Mouse (Mus musculus) forebrain, embryonic 13.5 days (tissue): ENCODE measurements around the gene Taar2. TPM values are rescaled to one million over a fixed set of nuclear protein-coding genes. Genes with fewer than 3 reads are reported as not detected.

Experiments used
- ATAC-seq: fragments of 200-750 bp; cut with Nextera tagmentation; 2 replicates; pipeline ENCODE4 v1.8.0; 2017
- H3K27ac ChIP-seq: fragments of 300-500 bp; sonication (generic); 2 replicates; pipeline ENCODE4 v1.5.1; 2015; ENCODE audit warnings: inconsistent platforms, mild to moderate bottlenecking, moderate library complexity
- H3K27me3 ChIP-seq: fragments of 300-500 bp; sonication (generic); 2 replicates; pipeline ENCODE4 v1.6.1; 2015; ENCODE audit warnings: mild to moderate bottlenecking, inconsistent platforms
- H3K36me3 ChIP-seq: fragments of 300-500 bp; sonication (generic); 2 replicates; pipeline ENCODE4 v1.6.1; 2015; ENCODE audit warnings: mild to moderate bottlenecking, inconsistent platforms; ENCODE audit not compliant: poor library complexity, severe bottlenecking
- H3K4me1 ChIP-seq: fragments of 300-500 bp; sonication (generic); 2 replicates; pipeline ENCODE4 v1.6.1; 2015; ENCODE audit warnings: inconsistent platforms
- H3K4me2 ChIP-seq: fragments of 300-500 bp; sonication (generic); 2 replicates; pipeline ENCODE4 v1.6.1; 2015; ENCODE audit warnings: inconsistent platforms, mild to moderate bottlenecking, moderate library complexity
- H3K4me3 ChIP-seq: fragments of 300-500 bp; sonication (generic); 2 replicates; pipeline ENCODE4 v1.5.1; 2015; ENCODE audit warnings: mild to moderate bottlenecking, inconsistent platforms
- H3K9ac ChIP-seq: fragments of 300-500 bp; sonication (generic); 2 replicates; pipeline ENCODE4 v1.6.1; 2015; ENCODE audit warnings: mild to moderate bottlenecking, inconsistent platforms
- H3K9me3 ChIP-seq: fragments of 300-500 bp; sonication (generic); replicated peaks from 2 replicates; pipeline ENCODE4 v1.6.1; 2016; ENCODE audit warnings: inconsistent platforms
- WGBS: fragments of 180-500 bp; shearing (Covaris S2); methylation state at CpG from one replicate; pipeline ENCODE4 v1.1.7; 2015; 5-methylcytosine and 5-hydroxymethylcytosine counted together
- polyA plus RNA-seq: library from polyadenylated mRNA; unstranded; fragments of >200 nt; fragmentation: Nextera tagmentation; extraction: Ambion mirVana; gene quantifications from 2 replicates; pipeline ENCODE4 v1.2.1, GENCODE M21; 2015

Taar2 gene
- not detected in 2 replicates for polyA plus RNA-seq

DNA sequence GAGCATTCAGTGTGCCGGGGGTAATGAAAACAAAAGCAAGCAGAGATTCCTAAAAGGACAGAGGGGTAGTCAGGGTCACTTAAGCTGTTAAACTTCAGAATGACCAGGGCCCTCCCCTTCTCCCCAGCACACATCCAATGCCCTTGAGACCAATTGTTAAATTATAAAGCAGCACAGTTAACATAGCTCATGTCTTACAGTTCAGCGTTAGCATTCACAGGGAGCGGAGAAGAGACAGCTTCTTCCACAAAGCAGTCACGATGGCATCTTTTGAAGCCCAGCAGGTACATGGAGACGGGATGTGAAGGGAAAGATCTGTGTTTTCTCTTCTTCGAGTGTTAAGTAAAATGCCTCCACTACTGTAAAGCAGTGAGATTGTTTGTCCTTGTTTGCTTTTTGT, at the start of gene Taar2:
Taar2 (plus strand) TSS at position 261 of the 400 bp plus-strand sequence.
- Histone ChIP-seq H3K4me1 (no peaks in the 10 kb centered on the region), H3K27me3 (no peaks in the 10 kb centered on the region), H3K9me3 (no peaks in the 10 kb centered on the region), H3K4me3 (no peak within 1 kb of the TSS), H3K36me3 (no peaks in the 10 kb centered on the region), H3K4me2 (no peak within 1 kb of the TSS), H3K9ac (no peak within 1 kb of the TSS), H3K27ac (no peak within 1 kb of the TSS)
- 50% methylated on average over 6 of the region's 6 CpGs for WGBS
- no peak for ATAC-seq

DNA sequence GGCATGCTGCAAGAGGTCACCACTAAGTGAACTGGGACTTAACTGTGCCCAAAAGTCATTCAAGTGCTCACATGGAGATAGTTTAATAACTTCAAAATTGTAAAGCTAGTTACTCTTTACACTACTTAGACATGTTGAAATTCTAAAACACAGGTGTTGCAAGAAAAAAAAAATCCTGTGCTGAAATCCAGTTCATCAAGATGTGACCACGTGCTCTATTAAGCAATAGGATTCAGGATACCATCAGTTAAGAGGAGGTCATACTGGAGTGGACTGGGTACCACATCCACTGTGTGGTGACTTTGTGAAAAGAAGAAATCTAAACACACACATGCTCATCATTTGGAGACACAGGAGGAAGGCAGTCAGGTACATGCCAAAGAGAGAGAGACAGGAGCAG, 45.4 kb upstream of the Taar2 start:
- no peaks in the 10 kb centered on the region for H3K27me3 ChIP-seq
- H3K9me3 ChIP-seq = no peaks in the 10 kb centered on the region
- WGBS = 84% methylated on average over 1 of the region's 1 CpGs
- ATAC-seq = no peak
- no peak overlapping the region for H3K4me3 ChIP-seq
- H3K9ac ChIP-seq = no peak overlapping the region
- no peak overlapping the region for H3K27ac ChIP-seq
- no peaks in the 10 kb centered on the region for H3K4me1 ChIP-seq
- no peaks in the 10 kb centered on the region for H3K36me3 ChIP-seq
- H3K4me2 ChIP-seq = no peak overlapping the region

DNA sequence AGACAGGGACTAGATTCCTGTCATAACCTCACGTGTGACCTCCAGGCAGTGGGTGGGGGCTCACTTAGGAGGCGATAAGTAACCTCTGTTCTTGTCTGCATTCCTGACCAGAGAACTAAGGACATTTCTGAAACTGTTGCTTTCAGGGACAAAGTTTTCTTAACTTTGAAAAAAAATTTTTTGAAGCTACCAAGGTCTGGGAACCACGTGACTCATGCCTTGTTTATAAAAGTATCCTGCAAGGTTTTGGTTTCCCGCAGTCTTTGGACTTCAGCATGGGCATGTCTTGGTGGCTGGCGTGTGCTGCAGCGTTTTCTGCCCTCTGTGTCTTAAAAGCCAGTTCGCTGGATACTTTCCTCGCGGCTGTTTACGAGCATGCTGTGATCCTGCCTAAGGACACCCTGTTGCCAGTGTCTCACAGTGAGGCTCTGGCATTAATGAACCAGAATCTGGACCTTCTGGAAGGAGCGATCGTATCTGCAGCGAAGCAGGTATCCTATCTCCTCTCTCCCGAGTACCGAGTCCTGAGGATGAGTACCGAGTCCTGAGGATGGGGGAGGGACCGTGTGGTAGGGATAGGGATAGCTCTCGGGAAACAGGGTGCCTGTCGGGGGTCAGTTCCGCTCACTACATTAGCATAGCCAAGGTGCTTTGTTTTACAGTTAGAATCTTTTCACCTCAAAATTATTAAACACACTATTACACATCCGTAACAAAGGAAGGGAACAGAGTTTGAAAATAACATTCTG, 43.6 kb upstream of the Taar2 start, which contains the start of gene Vnn1:
Vnn1 (plus strand) TSS at position 88 of the 749 bp plus-strand sequence.
- Histone ChIP-seq H3K27me3 (no peaks in the 10 kb centered on the region), H3K27ac (no peak within 1 kb of the TSS), H3K9ac (no peak within 1 kb of the TSS), H3K9me3 (no peaks in the 10 kb centered on the region), H3K36me3 (no peaks in the 10 kb centered on the region), H3K4me1 (no peaks in the 10 kb centered on the region), H3K4me2 (peak within 1 kb of the TSS; percentile 35; the same call in 1 of the 2 replicates), H3K4me3 (no peak within 1 kb of the TSS)
- 44% methylated on average over 21 of the region's 21 CpGs for WGBS
- ATAC-seq = no peak

DNA sequence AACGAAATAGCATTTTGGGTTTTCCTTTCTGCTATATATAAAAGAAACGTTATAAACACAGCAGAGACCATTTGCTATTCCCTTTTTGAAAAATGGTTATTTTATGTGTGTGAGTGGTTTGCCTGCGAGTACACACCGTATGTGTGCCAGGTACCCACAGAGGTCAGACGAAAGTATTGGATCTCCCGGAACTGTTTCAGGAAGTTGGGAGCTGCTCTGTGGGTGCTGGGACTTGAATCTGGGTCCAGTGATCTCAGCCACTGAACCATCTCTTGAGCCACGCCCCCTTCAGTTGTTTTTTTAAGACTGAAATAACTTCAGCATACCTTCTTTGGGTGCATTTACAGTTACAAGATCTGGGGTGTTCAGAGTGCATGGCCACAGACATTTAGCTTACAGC, 43.0 kb upstream of the Taar2 start:
- H3K4me1 ChIP-seq = no peaks in the 10 kb centered on the region
- H3K4me2 ChIP-seq = no peak overlapping the region
- 83% methylated on average over 7 of the region's 7 CpGs for WGBS
- no peaks in the 10 kb centered on the region for H3K9me3 ChIP-seq
- H3K27ac ChIP-seq = no peak overlapping the region
- H3K4me3 ChIP-seq = no peak overlapping the region
- H3K27me3 ChIP-seq = no peaks in the 10 kb centered on the region
- no peak for ATAC-seq
- no peak overlapping the region for H3K9ac ChIP-seq
- no peaks in the 10 kb centered on the region for H3K36me3 ChIP-seq

DNA sequence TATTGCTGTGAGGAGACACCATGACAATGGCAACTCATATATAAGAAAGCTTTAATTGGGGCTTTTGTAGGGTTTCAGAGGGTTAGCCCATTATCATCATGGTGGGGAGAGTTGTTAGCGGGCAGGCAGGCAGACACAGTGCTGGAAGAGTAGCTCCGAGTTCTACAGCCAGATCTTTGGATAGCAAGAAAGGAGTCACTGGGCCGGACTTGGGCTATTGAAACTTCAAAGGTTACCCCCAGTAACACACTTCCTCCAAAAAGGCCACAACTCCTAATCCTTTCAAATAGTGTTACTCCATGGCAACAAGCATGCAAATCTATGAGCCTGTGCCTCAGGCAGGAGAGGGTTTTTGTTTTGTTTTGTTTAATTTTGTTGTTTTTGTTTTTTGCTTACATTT, 37.3 kb upstream of the Taar2 start:
- Histone ChIP-seq H3K4me1 (0 out of 2 replicates have a peak, but pooled peaks cover 8% of the 10 kb centered on the region), H3K9ac (no peak overlapping the region), H3K9me3 (no peaks in the 10 kb centered on the region), H3K4me3 (no peak overlapping the region), H3K27me3 (no peaks in the 10 kb centered on the region), H3K36me3 (no peaks in the 10 kb centered on the region), H3K27ac (no peak overlapping the region), H3K4me2 (no peak overlapping the region)
- 0 out of 2 replicates have a peak, but pooled peaks have one; percentile 65 for ATAC-seq
- WGBS = 17% methylated on average over 3 of the region's 3 CpGs

DNA sequence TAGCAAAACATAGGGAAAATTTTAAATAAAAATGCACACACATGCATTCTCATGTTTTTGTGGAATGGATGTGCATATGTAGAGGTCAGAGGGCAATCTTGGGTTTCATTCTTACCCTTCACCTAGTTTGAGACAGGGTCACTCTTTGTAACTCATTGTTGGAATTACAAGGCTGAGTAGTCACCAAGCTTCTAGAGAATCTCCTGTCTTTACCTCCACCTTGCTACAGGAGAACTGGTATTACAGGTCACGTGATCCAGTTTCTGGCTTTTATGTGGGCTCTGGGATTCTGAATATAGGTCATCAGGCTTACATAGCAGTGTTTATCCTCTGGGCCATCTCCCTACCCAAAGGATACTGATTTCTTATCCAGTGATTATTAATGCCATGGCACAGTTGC, 32.7 kb upstream of the Taar2 start:
- H3K4me1 ChIP-seq = 0 out of 2 replicates have a peak, but pooled peaks cover 8% of the 10 kb centered on the region
- no peak for ATAC-seq
- no peaks in the 10 kb centered on the region for H3K9me3 ChIP-seq
- no peaks in the 10 kb centered on the region for H3K36me3 ChIP-seq
- no peak overlapping the region for H3K4me3 ChIP-seq
- no peaks in the 10 kb centered on the region for H3K27me3 ChIP-seq
- no peak overlapping the region for H3K27ac ChIP-seq
- H3K9ac ChIP-seq = no peak overlapping the region
- no peak overlapping the region for H3K4me2 ChIP-seq
- 93% methylated on average over 1 of the region's 1 CpGs for WGBS

DNA sequence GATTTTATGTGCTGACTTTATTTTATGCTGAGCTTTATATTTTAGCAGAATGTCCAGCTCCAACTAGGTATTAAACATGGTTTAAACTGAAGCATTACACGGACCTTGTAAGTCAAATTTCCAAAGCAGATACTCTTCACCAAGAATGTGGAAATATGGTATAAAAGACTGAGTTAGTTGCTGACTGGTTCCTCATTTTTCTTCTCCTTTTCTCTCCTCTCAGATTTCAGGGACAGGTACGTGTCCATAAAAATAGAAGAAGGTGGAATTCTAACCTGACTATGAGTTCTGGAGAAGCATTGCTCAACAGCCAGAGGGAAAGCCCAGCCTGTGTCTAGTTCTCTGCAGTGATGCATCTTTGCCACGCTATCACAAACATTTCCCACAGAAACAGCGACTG, 18.3 kb upstream of the Taar2 start, which contains the start of gene Taar1:
Taar1 (plus strand) TSS at position 301 of the 400 bp plus-strand sequence.
- H3K27me3 ChIP-seq = no peaks in the 10 kb centered on the region
- H3K4me1 ChIP-seq = no peaks in the 10 kb centered on the region
- WGBS = 92% methylated on average over 4 of the region's 4 CpGs
- no peak within 1 kb of the TSS for H3K4me2 ChIP-seq
- ATAC-seq = no peak
- H3K9me3 ChIP-seq = no peaks in the 10 kb centered on the region
- no peak within 1 kb of the TSS for H3K9ac ChIP-seq
- no peaks in the 10 kb centered on the region for H3K36me3 ChIP-seq
- no peak within 1 kb of the TSS for H3K4me3 ChIP-seq
- no peak within 1 kb of the TSS for H3K27ac ChIP-seq

DNA sequence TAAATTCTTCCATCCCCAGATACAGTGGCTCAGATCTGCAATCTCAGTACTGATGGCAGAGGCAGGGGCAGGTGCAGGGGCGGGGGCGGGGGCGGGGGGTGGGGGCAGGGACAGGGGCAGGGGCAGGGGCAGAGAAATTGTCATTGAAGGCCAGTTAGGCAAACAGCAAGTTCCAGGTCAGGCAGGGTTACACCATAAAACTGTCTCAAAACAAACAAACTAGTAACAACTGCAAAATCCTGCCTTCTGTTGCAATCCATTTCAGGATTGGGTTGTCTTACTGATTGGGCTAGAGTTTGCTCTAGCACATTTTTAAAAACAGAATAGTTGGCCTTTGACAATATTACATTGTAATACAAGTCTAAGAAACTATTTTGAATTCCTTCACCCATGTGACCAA, 15.9 kb upstream of the Taar2 start:
- Histone ChIP-seq H3K4me1 (no peaks in the 10 kb centered on the region), H3K27me3 (no peaks in the 10 kb centered on the region), H3K9me3 (no peaks in the 10 kb centered on the region), H3K36me3 (no peaks in the 10 kb centered on the region), H3K27ac (no peak overlapping the region), H3K9ac (no peak overlapping the region), H3K4me2 (no peak overlapping the region), H3K4me3 (no peak overlapping the region)
- no peak for ATAC-seq
- WGBS = 86% methylated on average over 3 of the region's 3 CpGs

DNA sequence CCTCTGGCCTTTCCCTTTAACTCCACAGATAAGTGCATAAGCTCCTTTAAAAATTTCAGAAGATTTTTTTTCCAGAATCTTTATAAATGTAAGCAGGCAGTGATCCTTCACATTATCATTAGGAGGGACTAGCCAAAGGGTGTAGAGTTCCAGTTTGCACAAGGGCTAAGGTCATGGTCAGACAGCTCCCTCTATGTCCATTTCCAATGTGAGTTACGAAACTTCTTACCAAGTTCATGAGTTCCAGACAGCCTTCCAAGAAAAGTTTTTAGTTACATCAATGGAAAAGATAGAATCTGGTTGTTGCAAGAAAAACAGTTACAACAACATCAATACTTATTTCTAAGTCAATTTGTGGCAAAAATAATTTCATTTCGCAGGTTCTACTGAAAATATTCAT, 14.4 kb upstream of the Taar2 start:
- H3K9me3 ChIP-seq = no peaks in the 10 kb centered on the region
- no peak overlapping the region for H3K27ac ChIP-seq
- no peaks in the 10 kb centered on the region for H3K36me3 ChIP-seq
- H3K9ac ChIP-seq = no peak overlapping the region
- no peaks in the 10 kb centered on the region for H3K27me3 ChIP-seq
- H3K4me1 ChIP-seq = no peaks in the 10 kb centered on the region
- no peak overlapping the region for H3K4me3 ChIP-seq
- H3K4me2 ChIP-seq = no peak overlapping the region
- WGBS = 85% methylated on average over 2 of the region's 2 CpGs
- ATAC-seq = no peak

DNA sequence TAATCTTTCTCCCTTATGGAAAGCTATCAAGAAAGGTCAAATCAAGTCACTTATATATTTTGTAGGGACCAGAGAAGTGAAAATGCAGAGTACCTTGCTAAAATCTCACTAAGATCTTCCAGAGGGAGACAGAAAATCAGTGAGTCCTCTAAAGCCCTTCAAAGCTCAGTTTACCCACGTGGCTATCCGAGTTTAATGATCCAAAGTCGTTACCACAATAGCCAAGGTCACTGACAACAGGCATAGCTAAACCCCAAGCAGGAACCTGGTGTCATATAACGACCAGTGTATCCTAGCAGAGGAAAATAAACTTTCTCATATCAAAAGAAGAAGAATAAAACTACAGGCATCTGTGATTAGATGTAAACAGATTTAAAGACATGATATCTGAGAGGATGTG, 759 bp upstream of the Taar2 start:
- ATAC-seq = no peak

DNA sequence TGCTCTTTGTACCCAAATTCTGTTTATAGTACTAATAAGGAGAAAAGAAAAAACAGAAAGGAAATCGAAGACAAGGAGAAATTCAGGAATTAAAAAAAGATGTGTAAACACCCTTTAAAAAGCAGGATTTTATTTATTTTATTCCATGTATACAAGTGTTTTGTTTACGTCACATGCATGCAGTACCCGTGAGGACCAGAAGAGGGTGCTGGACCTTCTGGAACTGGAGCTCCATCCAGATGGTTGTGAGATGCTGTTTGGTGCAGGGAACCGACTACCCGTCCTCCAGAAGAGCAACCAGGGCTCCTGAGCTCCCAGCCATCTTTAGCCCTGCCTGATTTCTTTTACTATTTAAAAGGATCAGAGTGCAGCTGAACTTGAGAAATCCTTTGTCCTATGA, 4.1 kb downstream of the Taar2 start:
- WGBS = 80% methylated on average over 5 of the region's 5 CpGs
- H3K27ac ChIP-seq = no peak overlapping the region
- no peak for ATAC-seq

More for the DNA sequence above, 759 bp upstream of the Taar2 start:
- WGBS = 32% methylated on average over 4 of the region's 4 CpGs
- H3K36me3 ChIP-seq = no peaks in the 10 kb centered on the region
- no peak overlapping the region for H3K4me2 ChIP-seq
- no peaks in the 10 kb centered on the region for H3K9me3 ChIP-seq
- no peak overlapping the region for H3K4me3 ChIP-seq
- no peaks in the 10 kb centered on the region for H3K27me3 ChIP-seq
- no peak overlapping the region for H3K27ac ChIP-seq
- H3K9ac ChIP-seq = no peak overlapping the region
- no peaks in the 10 kb centered on the region for H3K4me1 ChIP-seq

DNA sequence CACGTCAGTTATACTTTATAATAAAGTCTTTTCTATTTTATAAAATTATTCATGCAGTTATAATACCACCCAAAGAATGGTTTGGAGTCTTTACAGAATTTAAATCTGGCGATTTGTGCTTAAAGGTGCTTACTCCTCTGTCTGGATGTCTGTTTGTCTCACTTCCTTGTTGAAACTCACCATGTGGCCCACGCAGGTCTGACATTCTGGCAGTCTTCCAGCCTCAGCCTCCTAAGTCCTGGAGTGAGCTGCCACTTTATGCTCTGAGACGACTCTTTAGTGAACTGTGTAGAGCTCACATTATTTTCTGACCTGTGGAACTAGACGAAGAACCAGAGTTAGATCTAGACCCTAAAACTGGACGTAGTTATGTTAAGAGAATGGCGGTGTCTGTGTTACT, 9.7 kb downstream of the Taar2 start:
- no peak overlapping the region for H3K4me2 ChIP-seq
- no peaks in the 10 kb centered on the region for H3K9me3 ChIP-seq
- no peak overlapping the region for H3K4me3 ChIP-seq
- H3K4me1 ChIP-seq = 0 out of 2 replicates have a peak, but pooled peaks cover 5% of the 10 kb centered on the region
- no peak overlapping the region for H3K27ac ChIP-seq
- 52% methylated on average over 7 of the region's 7 CpGs for WGBS
- H3K36me3 ChIP-seq = no peaks in the 10 kb centered on the region
- ATAC-seq = no peak
- H3K27me3 ChIP-seq = no peaks in the 10 kb centered on the region
- H3K9ac ChIP-seq = no peak overlapping the region

More for the DNA sequence above, 4.1 kb downstream of the Taar2 start:
- Histone ChIP-seq H3K9me3 (no peaks in the 10 kb centered on the region), H3K4me2 (no peak overlapping the region), H3K4me3 (no peak overlapping the region), H3K27me3 (no peaks in the 10 kb centered on the region), H3K4me1 (no peaks in the 10 kb centered on the region), H3K9ac (no peak overlapping the region), H3K36me3 (no peaks in the 10 kb centered on the region)
